Mouse (Mus musculus): ENCODE data around the gene Nfatc4. TPM values are rescaled to one million over a fixed set of nuclear protein-coding genes. Genes with fewer than 3 reads are reported as not detected.
A peak's percentile ranks its signal among the peaks of the same experiment; 100 is the strongest.

Gene Nfatc4
- polyA plus RNA-seq, 1 experiment from 2014 or later, result 66.1 TPM

GRCm38 (mm10) chr14:55853621-55854285 is 30.8 kb downstream of the Nfatc4 start, which contains the start of gene Nynrin:
Gene Nynrin (plus strand): TSS chr14:55854010.
- Histone ChIP-seq H3K4me3 (ENCODE audit: low read depth, low read length) (peak within 1 kb of the TSS; percentile 72), H3K36me3 (ENCODE audit: insufficient read depth) (peaks cover 11% of the 10 kb centered on the region), H3K9ac (peak within 1 kb of the TSS; percentile 81), H3K27ac (ENCODE audit: low read depth) (peak within 1 kb of the TSS; percentile 97), H3K4me2 (peak within 1 kb of the TSS; percentile 76), H3K27me3 (ENCODE audit: insufficient read depth, low read length) (no peaks in the 10 kb centered on the region), H3K4me1 (ENCODE audit: insufficient read depth) (peaks cover 25% of the 10 kb centered on the region), H3K9me3 (ENCODE audit: low read depth, low read length) (no peaks in the 10 kb centered on the region)
- 2% methylated on average over 33 of the region's 33 CpGs for WGBS
- no peak; the same call in 1 of the 2 replicates for TF ChIP-seq CTCF (IDR thresholded peaks at IDR 0.05; ENCODE audit: low read depth)
- peak; percentile 89 for ATAC-seq (ENCODE audit: insufficient read depth)
- peak; percentile 95 for DNase-seq

GRCm38 (mm10) chr14:55854406-55855100 is 31.6 kb downstream of the Nfatc4 start:
- Histone ChIP-seq H3K36me3 (ENCODE audit: insufficient read depth) (peaks cover 11% of the 10 kb centered on the region), H3K4me3 (ENCODE audit: low read depth, low read length) (peak overlapping the region; percentile 72), H3K4me1 (ENCODE audit: insufficient read depth) (peaks cover 25% of the 10 kb centered on the region), H3K9ac (peak overlapping the region; percentile 81), H3K27ac (ENCODE audit: low read depth) (peak overlapping the region; percentile 97), H3K4me2 (peak overlapping the region; percentile 76), H3K27me3 (ENCODE audit: insufficient read depth, low read length) (no peaks in the 10 kb centered on the region), H3K9me3 (ENCODE audit: low read depth, low read length) (no peaks in the 10 kb centered on the region)
- ATAC-seq (ENCODE audit: insufficient read depth), result peak; percentile 15; the same call in 1 of the 2 replicates
- peak; percentile 43 for DNase-seq
- under 1% methylated on average over 9 of the region's 9 CpGs for WGBS
- no peak for TF ChIP-seq CTCF (IDR thresholded peaks at IDR 0.05; ENCODE audit: low read depth)

- 0% methylated on average over 4 of the region's 4 CpGs for WGBS
- DNase-seq (peak; percentile 86), ATAC-seq (ENCODE audit: insufficient read depth) (peak; percentile 25)
- peaks cover 25% of the 10 kb centered on the region for H3K4me1 ChIP-seq (ENCODE audit: insufficient read depth)
- TF ChIP-seq CTCF (IDR thresholded peaks at IDR 0.05; ENCODE audit: low read depth), result no peak
- peaks cover 11% of the 10 kb centered on the region for H3K36me3 ChIP-seq (ENCODE audit: insufficient read depth)
- peak overlapping the region; percentile 72 for H3K4me3 ChIP-seq (ENCODE audit: low read depth, low read length)
- no peaks in the 10 kb centered on the region for H3K27me3 ChIP-seq (ENCODE audit: insufficient read depth, low read length)
- peak overlapping the region; percentile 81 for H3K9ac ChIP-seq
- peak overlapping the region; percentile 97 for H3K27ac ChIP-seq (ENCODE audit: low read depth)
- H3K9me3 ChIP-seq (ENCODE audit: low read depth, low read length), result no peaks in the 10 kb centered on the region
- H3K4me2 ChIP-seq, result peak overlapping the region; percentile 76
Observed at GRCm38 (mm10) chr14:55855101-55855561, 32.2 kb downstream of the Nfatc4 start.

- H3K4me3 ChIP-seq (ENCODE audit: low read depth, low read length), result peak overlapping the region; percentile 15
- ATAC-seq (ENCODE audit: insufficient read depth) (no peak), DNase-seq (peak; percentile 24)
- H3K27ac ChIP-seq (ENCODE audit: low read depth), result no peak overlapping the region
- peaks cover 17% of the 10 kb centered on the region for H3K4me1 ChIP-seq (ENCODE audit: insufficient read depth)
- peaks cover 14% of the 10 kb centered on the region for H3K36me3 ChIP-seq (ENCODE audit: insufficient read depth)
- H3K27me3 ChIP-seq (ENCODE audit: insufficient read depth, low read length), result no peaks in the 10 kb centered on the region
- H3K9me3 ChIP-seq (ENCODE audit: low read depth, low read length), result no peaks in the 10 kb centered on the region
- peak overlapping the region; percentile 50 for H3K4me2 ChIP-seq
- no peak overlapping the region; the same call in 1 of the 2 replicates for H3K9ac ChIP-seq
- no peak for TF ChIP-seq CTCF (IDR thresholded peaks at IDR 0.05; ENCODE audit: low read depth)
- WGBS, result 35% methylated on average over 4 of the region's 4 CpGs
Observed at GRCm38 (mm10) chr14:55857588-55857987, 34.6 kb downstream of the Nfatc4 start.

GRCm38 (mm10) chr14:55862186-55862585 is 39.2 kb downstream of the Nfatc4 start:
- Histone ChIP-seq H3K9ac (peak overlapping the region; percentile 20; the same call in 1 of the 2 replicates), H3K9me3 (ENCODE audit: low read depth, low read length) (no peaks in the 10 kb centered on the region), H3K36me3 (ENCODE audit: insufficient read depth) (peaks cover 57% of the 10 kb centered on the region), H3K4me2 (no peak overlapping the region), H3K27ac (ENCODE audit: low read depth) (peak overlapping the region; percentile 36; the same call in 1 of the 2 replicates), H3K4me3 (ENCODE audit: low read depth, low read length) (no peak overlapping the region), H3K27me3 (ENCODE audit: insufficient read depth, low read length) (no peaks in the 10 kb centered on the region), H3K4me1 (ENCODE audit: insufficient read depth) (peaks cover 6% of the 10 kb centered on the region)
- TF ChIP-seq CTCF (IDR thresholded peaks at IDR 0.05; ENCODE audit: low read depth), result no peak
- DNase-seq (no peak), ATAC-seq (ENCODE audit: insufficient read depth) (no peak)
- WGBS, result 57% methylated on average over 6 of the region's 6 CpGs

GRCm38 (mm10) chr14:55862970-55863369 is 40.0 kb downstream of the Nfatc4 start:
- H3K4me1 ChIP-seq (ENCODE audit: insufficient read depth), result peaks cover 2% of the 10 kb centered on the region
- no peaks in the 10 kb centered on the region for H3K27me3 ChIP-seq (ENCODE audit: insufficient read depth, low read length)
- no peak overlapping the region for H3K4me3 ChIP-seq (ENCODE audit: low read depth, low read length)
- WGBS, result 85% methylated on average over 10 of the region's 10 CpGs
- no peaks in the 10 kb centered on the region for H3K9me3 ChIP-seq (ENCODE audit: low read depth, low read length)
- peaks cover 57% of the 10 kb centered on the region for H3K36me3 ChIP-seq (ENCODE audit: insufficient read depth)
- H3K9ac ChIP-seq, result no peak overlapping the region
- H3K27ac ChIP-seq (ENCODE audit: low read depth), result no peak overlapping the region
- DNase-seq (no peak), ATAC-seq (ENCODE audit: insufficient read depth) (no peak)
- H3K4me2 ChIP-seq, result no peak overlapping the region
- no peak for TF ChIP-seq CTCF (IDR thresholded peaks at IDR 0.05; ENCODE audit: low read depth)

GRCm38 (mm10) chr14:55863773-55864172 is 40.8 kb downstream of the Nfatc4 start:
- TF ChIP-seq CTCF (IDR thresholded peaks at IDR 0.05; ENCODE audit: low read depth), result peak; percentile 98
- H3K27ac ChIP-seq (ENCODE audit: low read depth), result 0 out of 2 replicates have a peak overlapping the region, but pooled peaks have one; percentile 5
- peaks cover 62% of the 10 kb centered on the region for H3K36me3 ChIP-seq (ENCODE audit: insufficient read depth)
- no peak overlapping the region for H3K9ac ChIP-seq
- H3K4me1 ChIP-seq (ENCODE audit: insufficient read depth), result no peaks in the 10 kb centered on the region
- no peak overlapping the region for H3K4me2 ChIP-seq
- 20% methylated on average over 7 of the region's 7 CpGs for WGBS
- H3K9me3 ChIP-seq (ENCODE audit: low read depth, low read length), result no peaks in the 10 kb centered on the region
- no peaks in the 10 kb centered on the region for H3K27me3 ChIP-seq (ENCODE audit: insufficient read depth, low read length)
- peak; percentile 93 for DNase-seq
- peak; percentile 73; the same call in 1 of the 2 replicates for ATAC-seq (ENCODE audit: insufficient read depth)
- H3K4me3 ChIP-seq (ENCODE audit: low read depth, low read length), result no peak overlapping the region
